ENCODE assay signal across 9 mouse cellular contexts in the genomic region with DNA sequence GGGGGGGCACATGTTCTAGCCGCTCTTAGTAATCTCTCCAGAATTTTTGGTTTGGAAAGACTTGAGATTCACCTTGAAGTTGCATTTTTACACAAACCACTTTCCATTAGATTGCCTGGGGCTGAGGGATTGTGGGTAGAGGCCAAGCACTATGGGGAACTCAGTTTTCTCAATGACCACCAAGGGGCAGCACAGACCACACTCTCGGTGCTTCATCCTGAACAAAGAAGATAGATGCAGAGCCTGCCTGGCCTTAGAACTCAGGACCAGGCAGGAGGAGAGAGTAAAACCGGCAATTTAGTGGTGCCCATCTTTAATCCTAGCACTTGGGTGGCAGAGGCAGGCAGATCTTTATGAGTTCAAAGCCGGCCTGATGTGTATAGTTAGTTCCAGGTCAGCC. TPM values are rescaled to one million over a fixed set of nuclear protein-coding genes. Genes with fewer than 3 reads are reported as not detected.
DNase-seq lines count a peak whose midpoint lies in the region; ATAC-seq lines count a peak whose summit lies in the region.
"Had no signal": no experiment of that assay in that cellular context is flagged by ENCODE, and none has a peak within 500 bp of the region (broad histone marks: within the 10 kb centered on the region; RNA-seq: fewer than 3 reads in every experiment).

No protein-coding gene starts in this region.

- ATAC-seq in kidney, embryonic 16.5 days (ENCODE audit: low FRiP score, low TSS enrichment): 0 out of 2 replicates have a peak, but pooled peaks have one; percentile 63
- ATAC-seq in liver, embryonic 13.5 days (ENCODE audit: low read depth): peak; percentile 60

- H3K9ac ChIP-seq in kidney, embryonic 16.5 days (replicated peaks; ENCODE audit: low read length): no peak overlapping the region
- H3K9ac ChIP-seq in liver, embryonic 13.5 days: no peak overlapping the region

- H3K27me3 ChIP-seq in kidney, embryonic 16.5 days (ENCODE audit: insufficient read depth, low read length): no peaks in the 10 kb centered on the region
- H3K27me3 ChIP-seq in liver, embryonic 13.5 days: no peaks in the 10 kb centered on the region

- 25% methylated on average over 4 of the region's 4 CpGs for WGBS in kidney, embryonic 16.5 days
- WGBS in liver, embryonic 13.5 days (ENCODE audit: insufficient replicate concordance): 10% methylated on average over 4 of the region's 4 CpGs

- H3K4me2 ChIP-seq in kidney, embryonic 16.5 days (replicated peaks; ENCODE audit: low read depth, low read length): no peak overlapping the region
- H3K4me2 ChIP-seq in liver, embryonic 13.5 days: 0 out of 2 replicates have a peak overlapping the region, but pooled peaks have one; percentile 45

- no peaks in the 10 kb centered on the region for H3K36me3 ChIP-seq in kidney, embryonic 16.5 days (ENCODE audit: insufficient read depth, low read length)
- no peaks in the 10 kb centered on the region for H3K36me3 ChIP-seq in liver, embryonic 13.5 days

- peak; percentile 53 to 64 for DNase-seq in CD8-positive naive resting alpha-beta T cell, adult 2 months (ENCODE audit: low read depth in 2 of 2, low spot score in 2 of 2)
- peak; percentile 75 for DNase-seq in adrenal gland, adult 2 months
- peak; percentile 91 for DNase-seq in embryo, embryonic 10.5 days (ENCODE audit: low spot score)
- peak; percentile 82 for DNase-seq in heart, adult 8-10 months (ENCODE audit: low spot score)
- peak; percentile 69 for DNase-seq in liver, embryonic 13.5 days
- peak; percentile 53 for DNase-seq in ovary, postnatal 14 days (ENCODE audit: low spot score)
- DNase-seq in thymus, postnatal 4 days: peak; percentile 79

- H3K27ac ChIP-seq in kidney, embryonic 16.5 days (ENCODE audit: low read length): no peak overlapping the region
- peak overlapping the region; percentile 72 for H3K27ac ChIP-seq in liver, embryonic 13.5 days

- 0 out of 2 replicates have a peak, but pooled peaks cover 3% of the 10 kb centered on the region for H3K4me1 ChIP-seq in kidney, embryonic 16.5 days (ENCODE audit: insufficient read depth, low read length)
- H3K4me1 ChIP-seq in liver, embryonic 13.5 days (replicated peaks): peaks cover 30% of the 10 kb centered on the region

- 0 out of 2 replicates have a peak, but pooled peaks cover 4% of the 10 kb centered on the region for H3K9me3 ChIP-seq in kidney, embryonic 16.5 days (ENCODE audit: low read length)
- H3K9me3 ChIP-seq in liver, embryonic 13.5 days (replicated peaks): no peaks in the 10 kb centered on the region

- H3K4me3 ChIP-seq in kidney, embryonic 16.5 days (ENCODE audit: low read length): no peak overlapping the region
- H3K4me3 ChIP-seq in liver, embryonic 13.5 days (replicated peaks): no peak overlapping the region

RNA-seq across cellular contexts. Expression of gene Csk, which starts 6.3 kb away (rescaled TPM):
- total RNA-seq in adrenal gland, adult 2 months (2021): 10 to 100 TPM; 61.1 to 95.5 TPM
- 75.0 and 80.2 TPM in 2 replicates for polyA plus RNA-seq in adrenal gland, adult 2 months (2012; rRNA removed)
- total RNA-seq in heart, adult 8-10 months (2022): 10 to 100 TPM; 18.9 to 32.0 (median 27.7) TPM
- 27.2 and 31.6 TPM in 2 replicates for polyA plus RNA-seq in kidney, embryonic 16.5 days (2015; fragmentation: Nextera tagmentation; extraction: Ambion mirVana)
- 20.7 and 21.7 TPM in 2 replicates for polyA plus RNA-seq in liver, embryonic 13.5 days (2015; fragmentation: Nextera tagmentation; extraction: Ambion mirVana)

RNA-seq across cellular contexts. Expression of gene Cyp1a2, which starts 23.7 kb away (rescaled TPM):
- 1 to 10 TPM in 1 of 2 experiments, not detected in 1; 1.6 TPM for total RNA-seq in adrenal gland, adult 2 months (2021)
- polyA plus RNA-seq in adrenal gland, adult 2 months (2012; rRNA removed): 0.24 TPM in 1 of 2 replicates, not detected in the other
- total RNA-seq in heart, adult 8-10 months (2022): not detected
- not detected in 2 replicates for polyA plus RNA-seq in kidney, embryonic 16.5 days (2015; fragmentation: Nextera tagmentation; extraction: Ambion mirVana)
- 0.10 TPM in 1 of 2 replicates, not detected in the other for polyA plus RNA-seq in liver, embryonic 13.5 days (2015; fragmentation: Nextera tagmentation; extraction: Ambion mirVana)
- polyA plus RNA-seq: large intestine, adult 2 months had no signal

RNA-seq across cellular contexts. Expression of gene Cyp1a1, which starts 28.0 kb away (rescaled TPM):
- total RNA-seq in adrenal gland, adult 2 months (2021): under 1 TPM; 0.28 to 0.61 TPM
- polyA plus RNA-seq in adrenal gland, adult 2 months (2012; rRNA removed): 0.07 and 0.18 TPM in 2 replicates
- total RNA-seq in heart, adult 8-10 months (2022): under 1 TPM in 2 of 4 experiments, not detected in 2; 0.14 to 0.69 TPM
- 0.23 and 0.25 TPM in 2 replicates for polyA plus RNA-seq in kidney, embryonic 16.5 days (2015; fragmentation: Nextera tagmentation; extraction: Ambion mirVana)
- 0.17 and 0.22 TPM in 2 replicates for polyA plus RNA-seq in liver, embryonic 13.5 days (2015; fragmentation: Nextera tagmentation; extraction: Ambion mirVana)

RNA-seq across cellular contexts. Expression of gene Lman1l, which starts 39.2 kb away (rescaled TPM):
- total RNA-seq in adrenal gland, adult 2 months (2021): not detected
- not detected in 2 replicates for polyA plus RNA-seq in adrenal gland, adult 2 months (2012; rRNA removed)
- under 1 TPM in 3 of 4 experiments, not detected in 1; 0.16 to 0.32 (median 0.22) TPM for total RNA-seq in heart, adult 8-10 months (2022)
- not detected in 2 replicates for polyA plus RNA-seq in kidney, embryonic 16.5 days (2015; fragmentation: Nextera tagmentation; extraction: Ambion mirVana)
- polyA plus RNA-seq in liver, embryonic 13.5 days (2015; fragmentation: Nextera tagmentation; extraction: Ambion mirVana): 0.06 TPM in 1 of 2 replicates, not detected in the other

RNA-seq across cellular contexts. Expression of gene Edc3, which starts 48.6 kb away (rescaled TPM):
- total RNA-seq in adrenal gland, adult 2 months (2021): 1 to 10 TPM; 7.6 to 7.8 TPM
- polyA plus RNA-seq in adrenal gland, adult 2 months (2012; rRNA removed): 5.3 and 5.5 TPM in 2 replicates
- 1 to 10 TPM; 3.6 to 5.3 (median 4.5) TPM for total RNA-seq in heart, adult 8-10 months (2022)
- polyA plus RNA-seq in kidney, embryonic 16.5 days (2015; fragmentation: Nextera tagmentation; extraction: Ambion mirVana): 39.2 and 41.2 TPM in 2 replicates
- 16.7 and 18.4 TPM in 2 replicates for polyA plus RNA-seq in liver, embryonic 13.5 days (2015; fragmentation: Nextera tagmentation; extraction: Ambion mirVana)
